In genomic region chr10:64898739-64899138, GRCm38 (mm10) we compare ENCODE assay signal across 23 mouse cellular contexts.
DNase-seq lines count a peak whose midpoint lies in the region; ATAC-seq and TF ChIP-seq lines count a peak whose summit lies in the region.
"Had no signal": no experiment of that assay in that cellular context is flagged by ENCODE, and none has a peak within 500 bp of the region (broad histone marks: within the 10 kb centered on the region; RNA-seq: fewer than 3 reads in every experiment).

No protein-coding gene starts in this region.

- 43% methylated on average over 1 of the region's 1 CpGs for WGBS in kidney, adult 2 months
- 60% methylated on average over 1 of the region's 1 CpGs for WGBS in kidney, embryonic 15.5 days
- 77% methylated on average over 1 of the region's 1 CpGs for WGBS in intestine, embryonic 16.5 days

- H3K4me2 ChIP-seq in kidney, embryonic 15.5 days, result no peak overlapping the region
- no peak overlapping the region for H3K4me2 ChIP-seq in intestine, embryonic 16.5 days (ENCODE audit: low read depth, low read length)
- H3K4me2 ChIP-seq: embryonic facial prominence, embryonic 12.5 days; forebrain, embryonic 13.5 days; forebrain, embryonic 15.5 days had no signal

- no peaks in the 10 kb centered on the region for H3K9me3 ChIP-seq in kidney, embryonic 15.5 days (replicated peaks)
- H3K9me3 ChIP-seq in intestine, embryonic 16.5 days (ENCODE audit: control insufficient read depth, low read length), result no peaks in the 10 kb centered on the region
- H3K9me3 ChIP-seq: embryonic facial prominence, embryonic 10.5 days; embryonic facial prominence, embryonic 12.5 days; forebrain, embryonic 13.5 days; forebrain, embryonic 15.5 days; G1E had no signal

- DNase-seq in kidney, adult 2 months, result peak; percentile 52
- no peak for DNase-seq in kidney, adult 18-20 months
- DNase-seq in kidney, postnatal 14 days, result no peak
- DNase-seq: adrenal gland, adult 8-10 months; adrenal gland, postnatal 14 days; adrenal gland, postnatal 36 days; B cell, adult 2 months; cerebellum, adult 11-12 months; cerebellum, adult 2 months; cerebellum, adult 9-10 months; cerebellum, postnatal 10 days; cerebellum, postnatal 25 days had no signal

- no peaks in the 10 kb centered on the region for H3K36me3 ChIP-seq in kidney, adult 2 months (ENCODE audit: control insufficient read depth, insufficient read depth, low read length)
- no peaks in the 10 kb centered on the region for H3K36me3 ChIP-seq in kidney, embryonic 15.5 days
- H3K36me3 ChIP-seq in intestine, embryonic 16.5 days (ENCODE audit: control insufficient read depth, insufficient read depth, low read length), result no peaks in the 10 kb centered on the region
- H3K36me3 ChIP-seq: embryonic facial prominence, embryonic 10.5 days; embryonic facial prominence, embryonic 12.5 days; forebrain, embryonic 15.5 days; G1E had no signal

- H3K4me3 ChIP-seq in kidney, adult 2 months (ENCODE audit: insufficient read depth, low read depth, low read length), result no peak overlapping the region
- no peak overlapping the region for H3K4me3 ChIP-seq in kidney, embryonic 15.5 days (replicated peaks)
- H3K4me3 ChIP-seq in intestine, embryonic 16.5 days (ENCODE audit: low read length), result no peak overlapping the region
- H3K4me3 ChIP-seq: embryonic facial prominence, embryonic 10.5 days; embryonic facial prominence, embryonic 12.5 days; forebrain, embryonic 13.5 days; forebrain, embryonic 15.5 days had no signal

- TF ChIP-seq CTCF in kidney, adult 2 months (conservative IDR thresholded peaks at IDR 0.05; ENCODE audit: insufficient read depth, insufficient read length, low read depth, low read length), result no peak

- 0 out of 2 replicates have a peak, but pooled peaks have one; percentile 54 for ATAC-seq in kidney, embryonic 15.5 days (replicated peaks; ENCODE audit: low FRiP score)
- no peak for ATAC-seq in intestine, embryonic 16.5 days
- ATAC-seq: activated CD4-positive, CD25-positive, alpha-beta regulatory T cell, adult 4 months; CD4-positive, CD25-positive, alpha-beta regulatory T cell, adult 4 months; forebrain, embryonic 13.5 days; forebrain, embryonic 15.5 days; Patski had no signal

- no peak for TF ChIP-seq POLR2A in kidney, adult 2 months (IDR thresholded peaks at IDR 0.05; ENCODE audit: low read depth, low read length)

- H3K27me3 ChIP-seq in kidney, adult 2 months (replicated peaks; ENCODE audit: control insufficient read depth, insufficient read depth, low read length), result no peaks in the 10 kb centered on the region
- no peaks in the 10 kb centered on the region for H3K27me3 ChIP-seq in kidney, embryonic 15.5 days
- no peaks in the 10 kb centered on the region for H3K27me3 ChIP-seq in intestine, embryonic 16.5 days (replicated peaks; ENCODE audit: control insufficient read depth, insufficient read depth, low read length)
- H3K27me3 ChIP-seq: CH12.LX; embryonic facial prominence, embryonic 12.5 days; forebrain, embryonic 13.5 days; forebrain, embryonic 15.5 days; Patski had no signal

- H3K27ac ChIP-seq in kidney, adult 2 months (ENCODE audit: insufficient read depth, low read depth, low read length), result no peak overlapping the region
- H3K27ac ChIP-seq in kidney, embryonic 15.5 days, result no peak overlapping the region
- H3K27ac ChIP-seq in intestine, embryonic 16.5 days (ENCODE audit: low read length), result no peak overlapping the region
- H3K27ac ChIP-seq: embryonic facial prominence, embryonic 10.5 days; embryonic facial prominence, embryonic 12.5 days; forebrain, embryonic 13.5 days; forebrain, embryonic 15.5 days had no signal

- peaks cover 6% of the 10 kb centered on the region; the same call in 1 of the 2 replicates for H3K4me1 ChIP-seq in kidney, adult 2 months (ENCODE audit: control insufficient read depth, insufficient read depth, low read length)
- no peaks in the 10 kb centered on the region for H3K4me1 ChIP-seq in kidney, embryonic 15.5 days
- H3K4me1 ChIP-seq in intestine, embryonic 16.5 days (ENCODE audit: control insufficient read depth, insufficient read depth, low read length), result no peaks in the 10 kb centered on the region
- H3K4me1 ChIP-seq: embryonic facial prominence, embryonic 10.5 days; embryonic facial prominence, embryonic 12.5 days; forebrain, embryonic 13.5 days; forebrain, embryonic 15.5 days had no signal

- no peak overlapping the region for H3K9ac ChIP-seq in kidney, embryonic 15.5 days
- H3K9ac ChIP-seq in intestine, embryonic 16.5 days (ENCODE audit: low read depth, low read length), result no peak overlapping the region
- H3K9ac ChIP-seq: embryonic facial prominence, embryonic 12.5 days; forebrain, embryonic 13.5 days; forebrain, embryonic 15.5 days had no signal
